In the genomic region with DNA sequence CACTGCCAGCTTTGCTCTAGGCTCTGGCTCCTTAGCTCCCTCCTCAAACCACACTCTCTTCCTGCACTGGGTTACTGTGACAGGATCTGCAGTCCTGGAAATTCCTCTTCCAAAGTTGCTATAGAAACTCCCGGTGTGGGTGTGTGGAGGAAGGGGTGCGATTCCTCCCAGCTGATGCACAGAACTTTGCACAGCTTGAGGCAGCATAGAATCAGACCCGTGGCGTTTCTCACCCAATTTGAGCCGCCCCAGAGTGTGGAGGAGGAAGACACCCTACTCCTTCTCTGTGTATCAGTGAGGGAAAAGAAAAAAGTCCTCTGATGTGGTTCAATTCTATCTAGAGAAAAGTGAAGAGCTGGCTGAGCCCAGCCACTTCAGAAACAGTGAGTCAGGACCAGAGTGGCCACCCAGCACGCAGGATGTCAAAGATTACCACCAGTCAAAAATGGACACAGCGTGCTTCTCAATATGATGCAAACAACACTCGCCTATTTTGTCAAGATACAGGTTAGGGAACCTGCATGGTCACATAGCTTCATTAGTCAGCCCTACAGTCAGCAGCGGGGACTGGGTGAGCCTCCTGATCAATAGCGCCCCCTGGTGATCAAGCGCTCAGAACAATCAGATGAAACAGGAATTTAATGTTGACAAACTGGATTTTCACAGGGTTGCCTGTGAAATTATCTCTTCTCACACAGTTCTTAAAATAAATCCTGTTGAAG, we compare ENCODE assay signal across 8 mouse cellular contexts.
DNase-seq lines count a peak whose midpoint lies in the region; ATAC-seq lines count a peak whose summit lies in the region.
"Had no signal": no experiment of that assay in that cellular context is flagged by ENCODE, and none has a peak within 500 bp of the region (broad histone marks: within the 10 kb centered on the region; RNA-seq: fewer than 3 reads in every experiment).

No protein-coding gene starts in this region.

- no peak overlapping the region for H3K9ac ChIP-seq in midbrain, embryonic 11.5 days (ENCODE audit: low read length)
- H3K9ac ChIP-seq: embryonic facial prominence, embryonic 13.5 days had no signal

- no peaks in the 10 kb centered on the region for H3K36me3 ChIP-seq in midbrain, embryonic 11.5 days (ENCODE audit: control insufficient read depth, insufficient read depth, low read length)
- H3K36me3 ChIP-seq: embryonic facial prominence, embryonic 13.5 days had no signal

- H3K9me3 ChIP-seq in midbrain, embryonic 11.5 days (ENCODE audit: control insufficient read depth, low read length), result no peaks in the 10 kb centered on the region
- H3K9me3 ChIP-seq: embryonic facial prominence, embryonic 13.5 days had no signal

- ATAC-seq in midbrain, embryonic 11.5 days (ENCODE audit: low FRiP score), result peak; percentile 74

- H3K4me2 ChIP-seq in midbrain, embryonic 11.5 days, result no peak overlapping the region
- H3K4me2 ChIP-seq: embryonic facial prominence, embryonic 13.5 days had no signal

- peak; percentile 17 for DNase-seq in ovary, postnatal 36 days (ENCODE audit: low spot score)
- no peak for DNase-seq in ovary, postnatal 10 days (ENCODE audit: low spot score)
- peak; percentile 21 for DNase-seq in cerebellum, adult 11-12 months
- peak; percentile 58 for DNase-seq in forelimb bud, embryonic 11.5 days (ENCODE audit: low read depth, low spot score)
- peak; percentile 55 for DNase-seq in layer of hippocampus, adult 9-10 months (ENCODE audit: low spot score)
- DNase-seq in midbrain, embryonic 11.5 days (ENCODE audit: low spot score, missing footprints), result peak; percentile 91
- DNase-seq in spleen, postnatal 36 days (ENCODE audit: low spot score in 2 of 2), result no peak

- no peaks in the 10 kb centered on the region for H3K4me1 ChIP-seq in midbrain, embryonic 11.5 days (ENCODE audit: control insufficient read depth, insufficient read depth, low read length)
- H3K4me1 ChIP-seq: embryonic facial prominence, embryonic 13.5 days had no signal

- no peaks in the 10 kb centered on the region for H3K27me3 ChIP-seq in midbrain, embryonic 11.5 days (ENCODE audit: control insufficient read depth, insufficient read depth, low read length)
- H3K27me3 ChIP-seq: embryonic facial prominence, embryonic 13.5 days had no signal

- H3K27ac ChIP-seq in midbrain, embryonic 11.5 days (ENCODE audit: low read depth, low read length), result no peak overlapping the region
- H3K27ac ChIP-seq: embryonic facial prominence, embryonic 13.5 days had no signal

- WGBS in midbrain, embryonic 11.5 days, result 30% methylated on average over 11 of the region's 11 CpGs

- no peak overlapping the region for H3K4me3 ChIP-seq in midbrain, embryonic 11.5 days (ENCODE audit: low read depth, low read length)
- H3K4me3 ChIP-seq: embryonic facial prominence, embryonic 13.5 days had no signal

Comparison
In these comparisons a context has a peak if more than half of its experiments do, and no peak if none do; other contexts are left out.
1. DNase-seq: peak in ovary, postnatal 36 days (single experiment), cerebellum, adult 11-12 months (single experiment), forelimb bud, embryonic 11.5 days (single experiment), layer of hippocampus, adult 9-10 months (single experiment) and midbrain, embryonic 11.5 days (single experiment); none in ovary, postnatal 10 days (single experiment) and spleen, postnatal 36 days (0 of 2).